Mouse (Mus musculus) bone marrow, adult 2 months (tissue): ENCODE measurements around the gene Cgnl1.

Experiments used
- CTCF ChIP-seq: fragments of 200-500 bp; IDR thresholded peaks from 2 replicates; pipeline ENCODE4 v1.5.1; 2011; ENCODE audit warnings: low read length, control low read depth; ENCODE audit not compliant: control insufficient read depth, insufficient read depth
- POLR2A ChIP-seq: fragments of 200-500 bp; IDR thresholded peaks from 2 replicates; pipeline ENCODE4 v1.6.1; 2011; ENCODE audit warnings: low read depth, mild to moderate bottlenecking, control low read depth, low read length, borderline replicate concordance; ENCODE audit not compliant: control insufficient read depth

GRCm38 (mm10) chr9:71606296-71607057 lies 164.9 kb downstream of the Cgnl1 start:
- no peak for TF ChIP-seq POLR2A
- no peak for TF ChIP-seq CTCF
